ENCODE assay signal across 24 mouse cellular contexts in the genomic region with DNA sequence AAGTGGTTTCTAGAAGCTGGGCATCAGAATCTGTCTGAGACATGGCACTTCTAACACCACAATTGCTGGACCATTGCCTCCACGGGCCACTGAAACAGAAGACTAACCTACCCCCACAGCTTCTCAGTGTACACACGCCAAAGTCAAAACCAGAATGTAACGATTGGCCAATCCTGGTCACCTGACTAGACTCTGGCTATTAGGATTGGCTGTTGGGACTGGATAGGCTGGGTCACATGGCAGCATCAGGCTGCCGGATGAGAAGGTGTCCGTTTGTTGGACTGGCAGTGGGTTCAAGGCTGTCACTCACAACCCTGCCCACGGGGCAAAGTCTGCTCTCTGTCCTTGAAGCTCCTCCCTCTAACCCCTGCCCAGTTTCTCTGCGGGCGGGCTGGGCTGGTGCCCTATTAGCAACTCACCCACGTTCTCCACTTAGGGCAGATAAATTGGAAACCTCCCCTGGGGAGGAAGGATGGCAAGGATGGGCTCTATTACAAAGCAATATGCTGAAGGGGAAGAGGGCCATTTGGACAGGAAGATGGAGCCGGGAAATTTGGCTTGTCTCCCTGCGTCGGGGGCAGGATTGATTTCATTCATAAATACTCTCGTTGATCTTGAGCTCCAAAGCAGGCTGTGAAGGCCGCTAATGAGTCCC.
DNase-seq lines count a peak whose midpoint lies in the region; ATAC-seq and TF ChIP-seq lines count a peak whose summit lies in the region.
"Had no signal": no experiment of that assay in that cellular context is flagged by ENCODE, and none has a peak within 500 bp of the region (broad histone marks: within the 10 kb centered on the region; RNA-seq: fewer than 3 reads in every experiment).

No protein-coding gene starts in this region.

- H3K27me3 ChIP-seq in midbrain, postnatal 0 days (ENCODE audit: insufficient read depth, low read length) = no peaks in the 10 kb centered on the region
- no peaks in the 10 kb centered on the region for H3K27me3 ChIP-seq in midbrain, embryonic 16.5 days (ENCODE audit: control insufficient read depth, insufficient read depth, low read depth, low read length)
- H3K27me3 ChIP-seq: embryonic facial prominence, embryonic 13.5 days; forebrain, embryonic 15.5 days; hindbrain, embryonic 12.5 days; hindbrain, embryonic 15.5 days had no signal

- H3K9me3 ChIP-seq in midbrain, postnatal 0 days (ENCODE audit: low read length) = no peaks in the 10 kb centered on the region
- H3K9me3 ChIP-seq in midbrain, embryonic 16.5 days (replicated peaks; ENCODE audit: control insufficient read depth, low read length, poor library complexity, severe bottlenecking) = no peaks in the 10 kb centered on the region
- H3K9me3 ChIP-seq: embryonic facial prominence, embryonic 10.5 days; embryonic facial prominence, embryonic 13.5 days; forebrain, embryonic 12.5 days; forebrain, embryonic 15.5 days; hindbrain, embryonic 12.5 days; hindbrain, embryonic 15.5 days had no signal

- H3K4me3 ChIP-seq in midbrain, postnatal 0 days (ENCODE audit: low read depth, low read length) = no peak overlapping the region
- H3K4me3 ChIP-seq in midbrain, embryonic 16.5 days (ENCODE audit: low read depth, low read length) = no peak overlapping the region
- H3K4me3 ChIP-seq: embryonic facial prominence, embryonic 10.5 days; embryonic facial prominence, embryonic 13.5 days; erythroblast, embryonic 14.5 days; forebrain, embryonic 12.5 days; forebrain, embryonic 15.5 days; gastrocnemius, adult 2 months; hindbrain, embryonic 12.5 days; hindbrain, embryonic 15.5 days had no signal

- TF ChIP-seq CTCF in midbrain, postnatal 0 days (IDR thresholded peaks at IDR 0.05) = no peak

- H3K4me2 ChIP-seq in midbrain, postnatal 0 days (ENCODE audit: low read depth, low read length, poor library complexity, severe bottlenecking) = no peak overlapping the region
- no peak overlapping the region for H3K4me2 ChIP-seq in midbrain, embryonic 16.5 days (ENCODE audit: low read length)
- H3K4me2 ChIP-seq: embryonic facial prominence, embryonic 13.5 days; forebrain, embryonic 12.5 days; forebrain, embryonic 15.5 days; heart, embryonic 11.5 days; hindbrain, embryonic 12.5 days; hindbrain, embryonic 15.5 days had no signal

- H3K36me3 ChIP-seq in midbrain, postnatal 0 days (ENCODE audit: insufficient read depth, low read length) = no peaks in the 10 kb centered on the region
- H3K36me3 ChIP-seq in midbrain, embryonic 16.5 days (ENCODE audit: control insufficient read depth, insufficient read depth, low read length) = no peaks in the 10 kb centered on the region
- H3K36me3 ChIP-seq: embryonic facial prominence, embryonic 10.5 days; embryonic facial prominence, embryonic 13.5 days; forebrain, embryonic 12.5 days; forebrain, embryonic 15.5 days; hindbrain, embryonic 12.5 days; hindbrain, embryonic 15.5 days had no signal

- intact Hi-C loops in left cerebral cortex, postnatal 36 days (cut with DNase I) = loop anchor here (5.0 kb wide), 2 partner anchors 214 to 414 kb away; a partner anchor contains a TSS

- 89% methylated on average over 14 of the region's 14 CpGs for WGBS in midbrain, postnatal 0 days
- 84% methylated on average over 14 of the region's 14 CpGs for WGBS in midbrain, embryonic 16.5 days

- DNase-seq in cerebellum, postnatal 10 days = peak; percentile 53 to 60
- no peak for DNase-seq in cerebellum, adult 9-11 months
- DNase-seq in midbrain, postnatal 0 days (ENCODE audit: low spot score) = peak; percentile 11
- DNase-seq in R1 (ENCODE audit: low read depth, low spot score) = peak; percentile 67
- DNase-seq in thymus, postnatal 4 days = no peak
- DNase-seq in left cerebral cortex, postnatal 36 days (ENCODE audit: low spot score in 2 of 2) = no peak
- DNase-seq: adrenal gland, postnatal 10 days; adrenal gland, postnatal 36 days; cerebellum, adult 18-20 months; cerebellum, adult 9-10 months; cerebellum, postnatal 36 days; embryo, embryonic 11 days; gastrocnemius, adult 2 months; gastrocnemius, postnatal 14 days; heart, adult 11 months had no signal

- no peak overlapping the region for H3K9ac ChIP-seq in midbrain, postnatal 0 days (replicated peaks; ENCODE audit: low read length, poor library complexity, severe bottlenecking)
- no peak overlapping the region for H3K9ac ChIP-seq in midbrain, embryonic 16.5 days (ENCODE audit: low read depth, low read length)
- H3K9ac ChIP-seq: embryonic facial prominence, embryonic 13.5 days; forebrain, embryonic 12.5 days; forebrain, embryonic 15.5 days; hindbrain, embryonic 12.5 days; hindbrain, embryonic 15.5 days had no signal

- ATAC-seq in midbrain, postnatal 0 days (ENCODE audit: low FRiP score) = no peak
- no peak for ATAC-seq in midbrain, embryonic 16.5 days
- ATAC-seq: forebrain, embryonic 15.5 days had no signal

- peaks cover 6% of the 10 kb centered on the region; the same call in 1 of the 2 replicates for H3K4me1 ChIP-seq in midbrain, postnatal 0 days (ENCODE audit: insufficient read depth, low read length)
- H3K4me1 ChIP-seq in midbrain, embryonic 16.5 days (ENCODE audit: control insufficient read depth, insufficient read depth, low read length) = peaks cover 10% of the 10 kb centered on the region
- H3K4me1 ChIP-seq: embryonic facial prominence, embryonic 13.5 days had no signal

- H3K27ac ChIP-seq in midbrain, postnatal 0 days (ENCODE audit: low read depth, low read length) = no peak overlapping the region
- H3K27ac ChIP-seq in midbrain, embryonic 16.5 days (ENCODE audit: low read length) = no peak overlapping the region
- H3K27ac ChIP-seq: embryonic facial prominence, embryonic 10.5 days; embryonic facial prominence, embryonic 13.5 days; forebrain, embryonic 12.5 days; forebrain, embryonic 15.5 days; gastrocnemius, adult 2 months; hindbrain, embryonic 12.5 days; hindbrain, embryonic 15.5 days had no signal

Comparison
In these comparisons a context has a peak if more than half of its experiments do, and no peak if none do; other contexts are left out.
1. DNase-seq: peak in cerebellum, postnatal 10 days (2 of 2), midbrain, postnatal 0 days (single experiment) and R1 (single experiment); none in cerebellum, adult 9-11 months (single experiment), thymus, postnatal 4 days (single experiment) and left cerebral cortex, postnatal 36 days (0 of 2).